Mouse (Mus musculus): ENCODE measurements around the gene Sval2. TPM values are rescaled to one million over a fixed set of nuclear protein-coding genes. Genes with fewer than 3 reads are reported as not detected.

The Sval2 gene
- polyA plus RNA-seq (2017; shearing (Covaris generic)), result not detected

GRCm38 (mm10) chr6:41852689-41853088 lies at the start of gene Sval2:
Gene Sval2 (plus strand): TSS chr6:41852989.

DNA sequence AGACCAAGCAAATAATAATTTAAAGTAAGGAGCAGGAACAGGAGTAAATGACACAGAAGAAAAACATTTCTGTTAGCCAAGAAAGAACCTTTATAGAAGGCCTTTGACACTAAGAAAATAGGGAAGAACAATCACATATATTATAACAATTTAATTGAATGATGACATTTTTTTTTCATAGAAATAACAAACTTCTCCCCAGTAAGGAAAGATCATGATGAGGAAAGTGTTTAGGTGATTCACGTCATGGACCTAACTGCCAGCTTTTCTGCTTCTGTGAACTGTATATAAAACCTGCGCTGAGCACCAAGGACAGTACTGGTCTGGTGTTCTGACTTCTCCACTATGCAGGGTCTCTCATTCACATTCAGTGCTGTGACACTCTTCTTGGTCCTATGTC lies 5.6 kb upstream of the Sval2 start, which contains the start of gene Pip:
TSS of gene Pip (plus strand) at position 301 of the 400 bp plus-strand sequence.

Other genes starting within 250 kb of the Sval2 start
- gene Ephb6, start 247.5 kb upstream of the Sval2 start, polyA plus RNA-seq (2017; shearing (Covaris generic)), result 68.2 TPM
- gene Trpv6, start 216.6 kb upstream of the Sval2 start, polyA plus RNA-seq (2017; shearing (Covaris generic)), result 0.77 TPM
- not detected for gene Trpv5, start 172.2 kb upstream of the Sval2 start, polyA plus RNA-seq (2017; shearing (Covaris generic))
- not detected for gene Llcfc1, start 168.6 kb upstream of the Sval2 start, polyA plus RNA-seq (2017; shearing (Covaris generic))
- not detected for gene Kel, start 148.7 kb upstream of the Sval2 start, polyA plus RNA-seq (2017; shearing (Covaris generic))
- not detected for gene Olfr459, start 77.8 kb upstream of the Sval2 start, polyA plus RNA-seq (2017; shearing (Covaris generic))
- gene Pip, start 5.5 kb upstream of the Sval2 start, polyA plus RNA-seq (2017; shearing (Covaris generic)), result not detected
- gene Sval1, start 98.6 kb downstream of the Sval2 start, polyA plus RNA-seq (2017; shearing (Covaris generic)), result not detected
- not detected for gene Sval3, start 115.2 kb downstream of the Sval2 start, polyA plus RNA-seq (2017; shearing (Covaris generic))
- gene Sva, start 185.4 kb downstream of the Sval2 start, polyA plus RNA-seq (2017; shearing (Covaris generic)), result not detected